Mouse (Mus musculus): ENCODE results near the gene Ddx55. TPM values are rescaled to one million over a fixed set of nuclear protein-coding genes. Genes with fewer than 3 reads are reported as not detected.

Ddx55 gene
- polyA plus RNA-seq, 1 experiment, result 7.4 TPM

- Histone ChIP-seq H3K36me3 (ENCODE audit: control insufficient read depth, insufficient read depth, low read length) (no peaks in the 10 kb centered on the region; the same call in 1 of the 2 replicates), H3K4me1 (ENCODE audit: control insufficient read depth, insufficient read depth, low read length) (peaks cover 15% of the 10 kb centered on the region; the same call in 1 of the 2 replicates), H3K4me3 (ENCODE audit: insufficient read depth, low read depth, low read length) (no peak overlapping the region), H3K27ac (ENCODE audit: insufficient read depth, low read depth, low read length) (no peak overlapping the region), H3K27me3 (replicated peaks; ENCODE audit: control insufficient read depth, insufficient read depth, low read length) (no peaks in the 10 kb centered on the region)
- WGBS, result 85% methylated on average over 10 of the region's 10 CpGs
- TF ChIP-seq CTCF (conservative IDR thresholded peaks at IDR 0.05; ENCODE audit: insufficient read depth, insufficient read length, low read depth, low read length) (no peak), POLR2A (IDR thresholded peaks at IDR 0.05; ENCODE audit: low read depth, low read length) (no peak)
- no peak for DNase-seq
Measured at GRCm38 (mm10) chr5:124510536-124511050, 42.1 kb upstream of the Ddx55 start.

- no peak for DNase-seq
- WGBS, result 82% methylated on average over 5 of the region's 5 CpGs
- no peak overlapping the region for H3K27ac ChIP-seq (ENCODE audit: insufficient read depth, low read depth, low read length)
- TF ChIP-seq CTCF (conservative IDR thresholded peaks at IDR 0.05; ENCODE audit: insufficient read depth, insufficient read length, low read depth, low read length) (no peak), POLR2A (IDR thresholded peaks at IDR 0.05; ENCODE audit: low read depth, low read length) (no peak)
- no peaks in the 10 kb centered on the region; the same call in 1 of the 2 replicates for H3K4me1 ChIP-seq (ENCODE audit: control insufficient read depth, insufficient read depth, low read length)
- H3K36me3 ChIP-seq (ENCODE audit: control insufficient read depth, insufficient read depth, low read length), result no peaks in the 10 kb centered on the region; the same call in 1 of the 2 replicates
- H3K27me3 ChIP-seq (replicated peaks; ENCODE audit: control insufficient read depth, insufficient read depth, low read length), result no peaks in the 10 kb centered on the region
- no peak overlapping the region for H3K4me3 ChIP-seq (ENCODE audit: insufficient read depth, low read depth, low read length)
Measured at GRCm38 (mm10) chr5:124515789-124516188, 36.9 kb upstream of the Ddx55 start.

GRCm38 (mm10) chr5:124518648-124519047 lies 34.0 kb upstream of the Ddx55 start:
- H3K36me3 ChIP-seq (ENCODE audit: control insufficient read depth, insufficient read depth, low read length), result no peaks in the 10 kb centered on the region; the same call in 1 of the 2 replicates
- TF ChIP-seq POLR2A (IDR thresholded peaks at IDR 0.05; ENCODE audit: low read depth, low read length), result no peak
- TF ChIP-seq CTCF (conservative IDR thresholded peaks at IDR 0.05; ENCODE audit: insufficient read depth, insufficient read length, low read depth, low read length), result no peak
- 79% methylated on average over 10 of the region's 10 CpGs for WGBS
- no peaks in the 10 kb centered on the region for H3K27me3 ChIP-seq (replicated peaks; ENCODE audit: control insufficient read depth, insufficient read depth, low read length)
- no peak overlapping the region for H3K27ac ChIP-seq (ENCODE audit: insufficient read depth, low read depth, low read length)
- DNase-seq, result no peak
- H3K4me3 ChIP-seq (ENCODE audit: insufficient read depth, low read depth, low read length), result no peak overlapping the region
- H3K4me1 ChIP-seq (ENCODE audit: control insufficient read depth, insufficient read depth, low read length), result no peaks in the 10 kb centered on the region

- WGBS, result 75% methylated on average over 4 of the region's 4 CpGs
- no peaks in the 10 kb centered on the region for H3K27me3 ChIP-seq (replicated peaks; ENCODE audit: control insufficient read depth, insufficient read depth, low read length)
- no peak for TF ChIP-seq CTCF (conservative IDR thresholded peaks at IDR 0.05; ENCODE audit: insufficient read depth, insufficient read length, low read depth, low read length)
- no peak for TF ChIP-seq POLR2A (IDR thresholded peaks at IDR 0.05; ENCODE audit: low read depth, low read length)
Measured at GRCm38 (mm10) chr5:124521588-124521987, 31.1 kb upstream of the Ddx55 start.

GRCm38 (mm10) chr5:124523032-124523431 lies 29.6 kb upstream of the Ddx55 start:
- WGBS, result 95% methylated on average over 8 of the region's 8 CpGs
- no peak overlapping the region for H3K4me3 ChIP-seq (ENCODE audit: insufficient read depth, low read depth, low read length)
- no peak overlapping the region for H3K27ac ChIP-seq (ENCODE audit: insufficient read depth, low read depth, low read length)
- H3K4me1 ChIP-seq (ENCODE audit: control insufficient read depth, insufficient read depth, low read length), result no peaks in the 10 kb centered on the region
- no peak for DNase-seq
- TF ChIP-seq POLR2A (IDR thresholded peaks at IDR 0.05; ENCODE audit: low read depth, low read length), result no peak
- peak; percentile 30 for TF ChIP-seq CTCF (conservative IDR thresholded peaks at IDR 0.05; ENCODE audit: insufficient read depth, insufficient read length, low read depth, low read length)
- no peaks in the 10 kb centered on the region for H3K27me3 ChIP-seq (replicated peaks; ENCODE audit: control insufficient read depth, insufficient read depth, low read length)
- H3K36me3 ChIP-seq (ENCODE audit: control insufficient read depth, insufficient read depth, low read length), result no peaks in the 10 kb centered on the region

More at GRCm38 (mm10) chr5:124521588-124521987, 31.1 kb upstream of the Ddx55 start:
- no peaks in the 10 kb centered on the region for H3K4me1 ChIP-seq (ENCODE audit: control insufficient read depth, insufficient read depth, low read length)
- H3K27ac ChIP-seq (ENCODE audit: insufficient read depth, low read depth, low read length), result no peak overlapping the region
- H3K36me3 ChIP-seq (ENCODE audit: control insufficient read depth, insufficient read depth, low read length), result no peaks in the 10 kb centered on the region
- H3K4me3 ChIP-seq (ENCODE audit: insufficient read depth, low read depth, low read length), result no peak overlapping the region
- DNase-seq, result no peak

GRCm38 (mm10) chr5:124524943-124525342 lies 27.7 kb upstream of the Ddx55 start:
- Histone ChIP-seq H3K4me3 (ENCODE audit: insufficient read depth, low read depth, low read length) (no peak overlapping the region), H3K27ac (ENCODE audit: insufficient read depth, low read depth, low read length) (no peak overlapping the region), H3K36me3 (ENCODE audit: control insufficient read depth, insufficient read depth, low read length) (no peaks in the 10 kb centered on the region), H3K27me3 (replicated peaks; ENCODE audit: control insufficient read depth, insufficient read depth, low read length) (no peaks in the 10 kb centered on the region), H3K4me1 (ENCODE audit: control insufficient read depth, insufficient read depth, low read length) (peaks cover 6% of the 10 kb centered on the region; the same call in 1 of the 2 replicates)
- 81% methylated on average over 5 of the region's 5 CpGs for WGBS
- no peak for DNase-seq
- TF ChIP-seq CTCF (conservative IDR thresholded peaks at IDR 0.05; ENCODE audit: insufficient read depth, insufficient read length, low read depth, low read length), result no peak
- no peak for TF ChIP-seq POLR2A (IDR thresholded peaks at IDR 0.05; ENCODE audit: low read depth, low read length)

- Histone ChIP-seq H3K4me3 (ENCODE audit: insufficient read depth, low read depth, low read length) (peak overlapping the region; percentile 20; the same call in 1 of the 2 replicates), H3K27ac (ENCODE audit: insufficient read depth, low read depth, low read length) (peak overlapping the region; percentile 72; the same call in 1 of the 2 replicates), H3K36me3 (ENCODE audit: control insufficient read depth, insufficient read depth, low read length) (no peaks in the 10 kb centered on the region), H3K27me3 (replicated peaks; ENCODE audit: control insufficient read depth, insufficient read depth, low read length) (no peaks in the 10 kb centered on the region), H3K4me1 (ENCODE audit: control insufficient read depth, insufficient read depth, low read length) (peaks cover 9% of the 10 kb centered on the region; the same call in 1 of the 2 replicates)
- no peak for TF ChIP-seq POLR2A (IDR thresholded peaks at IDR 0.05; ENCODE audit: low read depth, low read length)
- TF ChIP-seq CTCF (conservative IDR thresholded peaks at IDR 0.05; ENCODE audit: insufficient read depth, insufficient read length, low read depth, low read length), result no peak
- no peak for DNase-seq
- WGBS, result 58% methylated on average over 4 of the region's 4 CpGs
Measured at GRCm38 (mm10) chr5:124528351-124528750, 24.3 kb upstream of the Ddx55 start.
